Mouse (Mus musculus) cortical plate, adult 2 months (tissue): ENCODE measurements around the gene Tbc1d8.

Experiments used
- CTCF ChIP-seq: fragments of 200-500 bp; IDR thresholded peaks from 2 replicates; pipeline ENCODE4 v1.5.1; 2011; ENCODE audit warnings: mild to moderate bottlenecking, control low read depth, low read length; ENCODE audit not compliant: insufficient read depth; ENCODE audit errors: extremely low read depth
- POLR2A ChIP-seq: fragments of 200-500 bp; IDR thresholded peaks from 2 replicates; pipeline ENCODE4 v1.6.1; 2011; ENCODE audit warnings: mild to moderate bottlenecking, low read length, control low read depth; ENCODE audit not compliant: insufficient read depth; ENCODE audit errors: extremely low read depth

DNA sequence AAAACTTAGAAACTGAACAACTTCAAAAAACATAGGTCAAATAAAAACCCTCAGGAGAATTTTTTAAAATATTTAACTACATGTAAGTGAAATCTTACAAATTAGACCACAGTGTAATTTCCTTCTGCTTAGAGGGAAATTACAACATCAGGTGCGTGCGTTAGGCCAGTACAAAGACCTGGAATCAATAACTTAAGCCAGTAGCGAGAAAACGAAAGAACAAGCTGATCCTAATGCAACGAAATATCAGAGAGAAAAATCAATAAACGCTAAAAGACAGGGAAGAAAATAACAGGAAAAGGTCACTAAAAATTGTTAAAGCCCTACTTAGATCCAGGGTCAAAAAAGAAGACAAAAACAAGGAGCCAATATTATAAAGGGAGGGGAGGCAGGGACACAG lies 44.3 kb downstream of the Tbc1d8 start:
- TF ChIP-seq POLR2A (no peak), CTCF (no peak)
